Mouse (Mus musculus) heart, embryonic 12.5 days (tissue): Measurements from ENCODE around the gene Fam71f2. TPM values are rescaled to one million over a fixed set of nuclear protein-coding genes. Genes with fewer than 3 reads are reported as not detected.

ENCODE experiments used
- ATAC-seq: fragments of 200-750 bp; cut with Nextera tagmentation; 2 replicates; pipeline ENCODE4 v1.8.0; 2017; ENCODE audit warnings: moderate TSS enrichment, moderate library complexity; ENCODE audit not compliant: insufficient number of reproducible peaks, low FRiP score
- H3K27ac ChIP-seq: fragments of 300-500 bp; sonication (generic); 2 replicates; pipeline ENCODE4 v1.5.1; 2016; ENCODE audit warnings: mild to moderate bottlenecking, moderate library complexity; ENCODE audit not compliant: poor library complexity, severe bottlenecking
- H3K27me3 ChIP-seq: fragments of 300-500 bp; sonication (generic); replicated peaks from 2 replicates; pipeline ENCODE4 v1.6.1; 2016; ENCODE audit warnings: mild to moderate bottlenecking, moderate library complexity
- H3K36me3 ChIP-seq: fragments of 300-500 bp; sonication (generic); 2 replicates; pipeline ENCODE4 v1.6.1; 2016; ENCODE audit warnings: mild to moderate bottlenecking, moderate library complexity
- H3K4me1 ChIP-seq: fragments of 300-500 bp; sonication (generic); replicated peaks from 2 replicates; pipeline ENCODE4 v1.6.1; 2016; ENCODE audit warnings: mild to moderate bottlenecking
- H3K4me2 ChIP-seq: fragments of 300-500 bp; sonication (generic); 2 replicates; pipeline ENCODE4 v1.6.1; 2016; ENCODE audit warnings: mild to moderate bottlenecking, moderate library complexity
- H3K4me3 ChIP-seq: fragments of 300-500 bp; sonication (generic); 2 replicates; pipeline ENCODE4 v1.5.1; 2016; ENCODE audit warnings: mild to moderate bottlenecking
- H3K9ac ChIP-seq: fragments of 300-500 bp; sonication (generic); 2 replicates; pipeline ENCODE4 v1.6.1; 2016; ENCODE audit warnings: mild to moderate bottlenecking, moderate library complexity
- H3K9me3 ChIP-seq: fragments of 300-500 bp; sonication (generic); replicated peaks from 2 replicates; pipeline ENCODE4 v1.6.1; 2016; ENCODE audit warnings: mild to moderate bottlenecking, moderate library complexity
- WGBS: fragments of 180-500 bp; shearing (Covaris S2); methylation state at CpG from one replicate; pipeline ENCODE4 v1.1.7; 2016; 5-methylcytosine and 5-hydroxymethylcytosine counted together
- polyA plus RNA-seq: library from polyadenylated mRNA; unstranded; fragments of >200 nt; fragmentation: Nextera tagmentation; extraction: Ambion mirVana; gene quantifications from 2 replicates; pipeline ENCODE4 v1.2.1, GENCODE M21; 2016

The Fam71f2 gene
- polyA plus RNA-seq, 1 experiment from 2014 or later: 0.26 TPM

DNA sequence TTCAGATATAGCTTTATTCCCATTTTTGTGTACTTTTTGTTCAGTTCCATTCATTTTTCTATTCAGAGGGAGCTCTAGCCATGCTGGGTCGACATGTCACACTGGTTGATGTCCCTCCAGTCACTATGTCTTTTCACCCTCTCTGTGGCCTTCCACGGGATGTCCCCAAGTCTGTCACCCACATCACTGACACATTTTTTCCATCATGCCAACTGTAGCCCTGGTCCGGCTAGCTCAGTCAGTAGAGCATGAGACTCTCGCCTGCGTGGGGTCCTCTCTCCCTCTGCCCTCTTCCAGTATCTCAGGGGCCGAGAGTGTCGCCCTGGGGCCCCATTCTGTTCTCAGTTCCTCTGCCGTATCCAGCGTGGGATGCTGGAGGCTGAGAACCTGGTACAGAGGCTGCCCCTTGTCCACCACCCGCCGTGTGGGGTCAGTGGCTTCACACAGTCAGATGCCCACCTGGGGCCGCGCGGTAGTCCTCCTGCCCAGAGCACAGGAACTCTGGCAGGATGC, 34.4 kb downstream of the Fam71f2 start:
- peaks cover 5% of the 10 kb centered on the region for H3K4me1 ChIP-seq
- H3K36me3 ChIP-seq: no peaks in the 10 kb centered on the region
- no peak overlapping the region for H3K4me2 ChIP-seq
- H3K27ac ChIP-seq: no peak overlapping the region
- peaks cover 5% of the 10 kb centered on the region; the same call in 1 of the 2 replicates for H3K9me3 ChIP-seq
- no peak overlapping the region for H3K9ac ChIP-seq
- ATAC-seq: no peak
- no peaks in the 10 kb centered on the region for H3K27me3 ChIP-seq
- WGBS: 61% methylated on average over 14 of the region's 14 CpGs
- no peak overlapping the region for H3K4me3 ChIP-seq

DNA sequence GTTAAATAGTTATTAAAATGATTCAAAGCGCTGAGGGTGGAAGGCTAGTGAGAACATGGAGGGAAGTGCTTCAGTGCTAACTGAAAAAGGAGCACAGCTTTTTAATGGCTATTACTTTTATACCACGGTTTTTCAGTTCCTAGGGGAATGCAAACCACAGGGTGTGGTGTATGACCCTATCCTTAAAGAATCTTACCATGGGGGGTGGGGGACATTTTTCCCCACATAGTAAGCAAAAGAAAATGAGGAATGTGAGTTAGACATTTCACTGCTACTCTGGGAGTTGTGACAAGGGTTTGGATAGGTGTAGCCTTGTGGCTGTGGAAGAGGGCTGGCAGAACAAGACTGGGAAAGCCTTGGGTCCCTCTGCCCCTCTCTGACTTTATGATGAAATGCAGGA, 37.9 kb downstream of the Fam71f2 start:
- Histone ChIP-seq H3K27ac (no peak overlapping the region), H3K9ac (no peak overlapping the region), H3K9me3 (no peaks in the 10 kb centered on the region), H3K27me3 (no peaks in the 10 kb centered on the region), H3K36me3 (no peaks in the 10 kb centered on the region), H3K4me1 (peaks cover 10% of the 10 kb centered on the region), H3K4me3 (no peak overlapping the region), H3K4me2 (no peak overlapping the region)
- no peak for ATAC-seq
- 64% methylated on average over 2 of the region's 2 CpGs for WGBS

DNA sequence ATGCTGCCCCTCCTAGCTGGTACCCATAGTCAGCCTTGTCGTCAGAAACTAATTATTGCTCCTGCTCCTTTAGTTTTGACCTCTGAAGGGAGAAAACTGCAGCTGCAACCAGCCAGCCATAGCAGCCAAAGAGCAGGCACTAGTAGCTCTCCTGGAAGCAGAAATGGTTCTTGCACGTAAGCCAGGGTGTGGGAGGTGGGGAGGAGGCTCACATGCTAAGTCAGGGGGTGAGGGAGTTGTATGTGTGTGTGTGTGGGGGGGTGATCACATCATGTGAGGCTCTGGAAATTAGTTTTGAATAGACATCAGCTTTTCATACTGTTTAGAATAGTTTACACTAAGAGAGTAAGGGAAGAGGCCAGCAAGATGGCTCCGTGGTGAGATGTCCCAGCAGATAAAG, 38.5 kb downstream of the Fam71f2 start:
- no peak for ATAC-seq
- no peak overlapping the region for H3K4me3 ChIP-seq
- 72% methylated on average over 3 of the region's 3 CpGs for WGBS
- H3K9me3 ChIP-seq: no peaks in the 10 kb centered on the region
- no peak overlapping the region for H3K4me2 ChIP-seq
- H3K27ac ChIP-seq: no peak overlapping the region
- no peaks in the 10 kb centered on the region for H3K27me3 ChIP-seq
- H3K36me3 ChIP-seq: no peaks in the 10 kb centered on the region
- no peak overlapping the region for H3K9ac ChIP-seq
- H3K4me1 ChIP-seq: peaks cover 10% of the 10 kb centered on the region

DNA sequence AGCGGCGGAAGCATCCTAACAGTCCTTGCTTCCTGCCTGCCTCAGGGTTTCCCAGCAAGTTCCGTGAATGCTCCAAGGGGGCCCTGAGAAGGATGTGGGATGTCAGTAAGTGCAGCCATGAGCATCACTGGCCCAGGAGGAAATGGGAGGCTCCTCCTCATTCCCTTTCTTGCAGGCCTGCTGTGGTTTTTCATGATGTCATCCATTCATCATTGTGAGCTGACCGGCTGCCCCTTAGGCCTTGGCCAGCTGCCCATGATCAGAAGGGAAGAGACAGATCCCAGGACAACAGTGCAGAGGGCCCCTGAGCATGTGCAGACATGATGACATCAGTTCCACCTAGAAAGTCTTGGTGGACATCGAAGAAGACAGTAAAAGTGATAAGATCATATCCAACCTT, 39.5 kb downstream of the Fam71f2 start, which contains the start of gene Fam71f1:
TSS of gene Fam71f1 (plus strand) at position 262 of the 400 bp plus-strand sequence.
- peak; percentile 81 for ATAC-seq
- Histone ChIP-seq H3K4me3 (no peak within 1 kb of the TSS), H3K9ac (no peak within 1 kb of the TSS), H3K4me2 (no peak within 1 kb of the TSS), H3K4me1 (peaks cover 10% of the 10 kb centered on the region), H3K9me3 (no peaks in the 10 kb centered on the region), H3K27ac (peak within 1 kb of the TSS; percentile 33; the same call in 1 of the 2 replicates), H3K27me3 (no peaks in the 10 kb centered on the region), H3K36me3 (no peaks in the 10 kb centered on the region)
- WGBS: 26% methylated on average over 5 of the region's 5 CpGs

DNA sequence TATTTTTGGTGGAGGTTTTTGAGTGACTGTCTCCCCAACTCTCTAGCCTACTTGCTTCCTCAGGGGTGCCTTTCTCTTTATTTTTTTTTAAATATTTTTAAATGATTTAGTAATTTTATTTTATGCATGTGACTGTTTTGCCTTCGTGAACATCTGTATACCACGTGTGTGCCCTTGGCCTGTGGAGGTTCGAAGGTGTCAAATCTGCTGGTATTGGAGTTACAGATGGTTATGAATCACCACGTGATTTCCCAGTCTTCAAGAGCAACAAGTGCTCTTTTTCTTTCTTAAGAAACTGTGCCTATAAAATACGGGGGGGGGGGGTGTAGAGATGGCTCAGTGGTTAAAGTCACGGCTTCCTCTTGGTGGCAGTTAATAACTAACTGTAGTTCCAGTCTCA, 42.2 kb downstream of the Fam71f2 start:
- no peak for ATAC-seq
- H3K4me2 ChIP-seq: no peak overlapping the region
- no peak overlapping the region for H3K27ac ChIP-seq
- no peak overlapping the region for H3K4me3 ChIP-seq
- 80% methylated on average over 6 of the region's 6 CpGs for WGBS
- no peak overlapping the region for H3K9ac ChIP-seq
- no peaks in the 10 kb centered on the region for H3K36me3 ChIP-seq
- peaks cover 10% of the 10 kb centered on the region for H3K4me1 ChIP-seq
- no peaks in the 10 kb centered on the region for H3K9me3 ChIP-seq
- no peaks in the 10 kb centered on the region for H3K27me3 ChIP-seq

DNA sequence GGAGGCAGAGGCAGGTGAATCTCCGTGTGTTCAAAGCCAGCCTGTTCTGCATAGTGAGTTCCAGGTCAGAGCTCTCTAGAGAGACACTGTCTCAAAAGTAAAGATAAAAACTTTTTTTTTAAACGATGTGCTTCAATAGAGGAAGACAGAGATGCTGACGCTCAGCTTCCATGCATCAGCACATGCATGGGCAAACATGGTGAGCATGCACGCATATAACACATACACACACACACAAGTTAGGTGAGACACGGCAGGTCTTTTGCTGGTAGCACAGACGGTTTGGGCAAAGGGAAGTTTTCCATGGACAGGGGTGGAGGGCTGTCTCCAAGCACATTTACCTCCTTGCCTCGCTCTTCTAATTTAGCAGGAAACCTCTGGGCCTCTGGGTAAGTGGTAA, 42.8 kb downstream of the Fam71f2 start:
- H3K27me3 ChIP-seq: no peaks in the 10 kb centered on the region
- peaks cover 10% of the 10 kb centered on the region for H3K4me1 ChIP-seq
- H3K9ac ChIP-seq: no peak overlapping the region
- no peak for ATAC-seq
- 87% methylated on average over 7 of the region's 7 CpGs for WGBS
- no peak overlapping the region for H3K4me2 ChIP-seq
- no peaks in the 10 kb centered on the region for H3K36me3 ChIP-seq
- no peaks in the 10 kb centered on the region for H3K9me3 ChIP-seq
- no peak overlapping the region for H3K27ac ChIP-seq
- no peak overlapping the region for H3K4me3 ChIP-seq

DNA sequence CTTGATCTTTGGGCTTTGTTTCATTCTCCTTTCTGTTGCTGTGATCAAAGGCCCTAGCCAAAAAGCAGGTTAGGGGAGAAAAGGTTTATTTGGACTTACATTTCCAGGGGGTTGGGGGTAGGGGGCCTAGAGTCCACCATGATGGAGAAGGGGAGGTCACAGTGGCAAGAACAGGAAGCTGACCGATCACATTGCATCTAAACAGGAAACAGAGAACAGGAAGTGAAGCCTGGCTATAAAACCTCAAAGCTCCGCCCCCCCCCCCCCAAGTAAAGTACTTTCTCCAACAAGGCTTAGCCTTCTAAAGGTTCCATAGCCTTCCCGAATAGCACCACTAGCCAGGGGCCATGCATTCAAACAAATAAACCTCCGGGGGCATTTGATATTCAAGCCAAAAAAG, 43.3 kb downstream of the Fam71f2 start:
- Histone ChIP-seq H3K9ac (no peak overlapping the region), H3K4me2 (no peak overlapping the region), H3K4me3 (no peak overlapping the region), H3K27ac (no peak overlapping the region), H3K9me3 (no peaks in the 10 kb centered on the region), H3K36me3 (no peaks in the 10 kb centered on the region), H3K4me1 (peaks cover 10% of the 10 kb centered on the region), H3K27me3 (no peaks in the 10 kb centered on the region)
- 78% methylated on average over 4 of the region's 4 CpGs for WGBS
- ATAC-seq: no peak

DNA sequence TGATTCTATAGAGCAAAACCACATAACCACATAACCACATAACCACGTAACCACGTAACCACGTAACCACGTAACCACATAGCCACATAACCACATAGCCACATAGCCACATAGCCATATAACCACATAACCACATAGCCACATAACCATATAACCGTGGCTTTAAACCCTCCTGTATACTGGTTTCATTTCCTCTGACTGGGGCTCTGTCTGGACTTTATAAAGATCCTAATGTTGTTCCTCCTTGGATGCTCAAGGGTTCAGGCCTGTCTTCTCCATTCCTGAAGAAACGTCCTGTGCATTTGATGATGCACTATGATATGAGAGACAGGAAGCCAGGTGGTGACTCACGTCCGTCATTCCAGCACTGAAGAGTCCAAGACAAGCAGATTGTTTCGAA, 47.6 kb downstream of the Fam71f2 start:
- H3K36me3 ChIP-seq: no peaks in the 10 kb centered on the region
- no peak overlapping the region for H3K4me2 ChIP-seq
- no peak overlapping the region for H3K4me3 ChIP-seq
- no peak overlapping the region for H3K9ac ChIP-seq
- H3K9me3 ChIP-seq: no peaks in the 10 kb centered on the region
- H3K27ac ChIP-seq: no peak overlapping the region
- ATAC-seq: no peak
- 76% methylated on average over 9 of the region's 9 CpGs for WGBS
- no peaks in the 10 kb centered on the region for H3K4me1 ChIP-seq
- no peaks in the 10 kb centered on the region for H3K27me3 ChIP-seq

DNA sequence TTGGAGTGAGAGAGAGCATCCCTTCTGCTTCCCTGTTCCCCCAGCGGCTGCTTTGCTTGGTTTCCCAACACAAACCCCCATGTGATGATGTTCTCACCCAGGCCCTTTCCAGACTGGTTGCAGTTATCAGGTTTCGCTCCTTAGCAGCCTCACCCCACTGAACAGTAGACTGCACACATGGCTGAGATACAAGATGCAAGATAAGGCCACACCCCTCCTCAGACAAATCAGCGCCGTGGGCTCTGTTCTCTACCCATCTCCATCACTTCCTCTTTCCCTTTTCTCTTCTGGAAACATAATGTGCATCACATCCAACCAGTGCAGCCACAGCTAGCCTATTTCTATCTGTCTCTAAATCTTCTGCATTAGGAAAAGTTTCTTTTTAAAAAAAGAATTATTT, 50.1 kb downstream of the Fam71f2 start:
- no peaks in the 10 kb centered on the region for H3K27me3 ChIP-seq
- no peaks in the 10 kb centered on the region for H3K36me3 ChIP-seq
- H3K27ac ChIP-seq: no peak overlapping the region
- no peak overlapping the region for H3K4me2 ChIP-seq
- H3K9me3 ChIP-seq: no peaks in the 10 kb centered on the region
- 41% methylated on average over 4 of the region's 4 CpGs for WGBS
- no peak for ATAC-seq
- no peaks in the 10 kb centered on the region for H3K4me1 ChIP-seq
- H3K9ac ChIP-seq: no peak overlapping the region
- H3K4me3 ChIP-seq: no peak overlapping the region

Other genes with a start within 250 kb of the Fam71f2 start
- not detected in 2 replicates for gene Lep, start 219.4 kb upstream of the Fam71f2 start, polyA plus RNA-seq
- 32.4 and 35.6 TPM in 2 replicates for gene Rbm28, start 114.6 kb upstream of the Fam71f2 start, polyA plus RNA-seq
- 3.0 and 3.1 TPM in 2 replicates for gene Prrt4, start 100.0 kb upstream of the Fam71f2 start, polyA plus RNA-seq
- 39.5 and 40.8 TPM in 2 replicates for gene Impdh1, start 63.2 kb upstream of the Fam71f2 start, polyA plus RNA-seq
- gene Hilpda, start 7.1 kb upstream of the Fam71f2 start, polyA plus RNA-seq: 22.7 TPM in 2 replicates
- 0.18 TPM in 2 replicates for gene Fam71f1, start 39.5 kb downstream of the Fam71f2 start, polyA plus RNA-seq
- gene Calu, start 68.5 kb downstream of the Fam71f2 start, polyA plus RNA-seq: 476 and 483 TPM in 2 replicates
- 0.65 and 0.69 TPM in 2 replicates for gene Opn1sw, start 108.9 kb downstream of the Fam71f2 start, polyA plus RNA-seq
- gene Ccdc136, start 116.7 kb downstream of the Fam71f2 start, polyA plus RNA-seq: 25.1 and 27.0 TPM in 2 replicates
- gene Flnc, start 153.7 kb downstream of the Fam71f2 start, polyA plus RNA-seq: 90.7 and 98.1 TPM in 2 replicates
- gene Atp6v1f, start 188.1 kb downstream of the Fam71f2 start, polyA plus RNA-seq: 175 and 189 TPM in 2 replicates
- gene Atp6v1fnb, start 191.8 kb downstream of the Fam71f2 start, polyA plus RNA-seq: not detected in 2 replicates
- gene Kcp, start 228.4 kb downstream of the Fam71f2 start, polyA plus RNA-seq: 10.6 and 15.4 TPM in 2 replicates
- gene Irf5, start 247.0 kb downstream of the Fam71f2 start, polyA plus RNA-seq: 11.2 and 12.5 TPM in 2 replicates